10 mouse cellular contexts compared by ENCODE assay signal in the genomic region with DNA sequence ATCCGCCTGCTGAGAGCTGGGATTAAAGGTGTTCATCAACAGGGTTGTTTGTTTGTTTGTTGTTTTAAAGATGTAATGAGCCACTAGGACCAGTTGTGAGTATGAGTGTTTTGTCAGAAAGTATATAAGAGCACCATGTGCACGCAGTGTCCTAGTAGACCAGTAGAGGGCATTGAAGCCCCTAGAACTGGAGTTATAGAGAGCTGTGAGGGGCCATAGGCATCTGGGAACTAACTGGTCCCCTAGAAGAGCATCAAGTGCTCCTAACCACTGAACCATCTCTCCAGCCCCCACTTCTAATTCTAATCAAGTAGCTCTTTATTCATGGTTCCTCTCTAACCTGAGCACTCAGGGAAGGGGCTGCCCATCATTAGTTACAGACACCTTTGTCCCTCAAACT. TPM values are rescaled to one million over a fixed set of nuclear protein-coding genes. Genes with fewer than 3 reads are reported as not detected.
A peak's percentile ranks its signal among the peaks of the same experiment; 100 is the strongest.
DNase-seq lines count a peak whose midpoint lies in the region; ATAC-seq and TF ChIP-seq lines count a peak whose summit lies in the region.
"Had no signal": no experiment of that assay in that cellular context is flagged by ENCODE, and none has a peak within 500 bp of the region (broad histone marks: within the 10 kb centered on the region; RNA-seq: fewer than 3 reads in every experiment).

No protein-coding gene starts in this region.

- no peak for ATAC-seq in intestine, postnatal 0 days
- no peak for ATAC-seq in intestine, embryonic 16.5 days
- ATAC-seq in liver, postnatal 0 days, result no peak
- ATAC-seq in frontal cortex, adult (ENCODE audit: low TSS enrichment), result no peak
- ATAC-seq: midbrain, embryonic 13.5 days had no signal

- intact Hi-C loops in left cerebral cortex, postnatal 10 days (cut with DNase I), result loop anchor here (5.0 kb wide), 1 partner anchor 87 kb away; no protein-coding TSS in a partner anchor

- no peak overlapping the region for H3K4me2 ChIP-seq in intestine, postnatal 0 days (replicated peaks; ENCODE audit: low read depth)
- H3K4me2 ChIP-seq in intestine, embryonic 16.5 days (ENCODE audit: low read depth, low read length), result no peak overlapping the region
- H3K4me2 ChIP-seq in liver, postnatal 0 days (ENCODE audit: low read depth, low read length), result no peak overlapping the region
- H3K4me2 ChIP-seq: midbrain, embryonic 13.5 days had no signal

- H3K27ac ChIP-seq in intestine, postnatal 0 days (ENCODE audit: low read depth, low read length), result no peak overlapping the region
- no peak overlapping the region for H3K27ac ChIP-seq in intestine, embryonic 16.5 days (ENCODE audit: low read length)
- no peak overlapping the region for H3K27ac ChIP-seq in liver, postnatal 0 days (ENCODE audit: low read depth)
- H3K27ac ChIP-seq: midbrain, embryonic 13.5 days had no signal

- DNase-seq in B cell, adult 2 months, result peak; percentile 25 to 28
- peak; percentile 44 for DNase-seq in R1 (ENCODE audit: low read depth, low spot score)
- DNase-seq in liver, postnatal 0 days, result no peak
- no peak for DNase-seq in left cerebral cortex, postnatal 10 days (ENCODE audit: extremely low spot score in 1 of 2, low spot score in 2 of 2)
- DNase-seq in ovary, postnatal 14 days (ENCODE audit: low spot score), result no peak
- DNase-seq: heart, postnatal 36 days had no signal

- peak; percentile 66 for TF ChIP-seq CTCF in intestine, postnatal 0 days (IDR thresholded peaks at IDR 0.05; ENCODE audit: low read depth)
- peak; percentile 70 for TF ChIP-seq CTCF in liver, postnatal 0 days (IDR thresholded peaks at IDR 0.05; ENCODE audit: low read depth)

- H3K4me3 ChIP-seq in intestine, postnatal 0 days (ENCODE audit: low read depth, low read length), result no peak overlapping the region
- no peak overlapping the region for H3K4me3 ChIP-seq in intestine, embryonic 16.5 days (ENCODE audit: low read length)
- no peak overlapping the region for H3K4me3 ChIP-seq in liver, postnatal 0 days (ENCODE audit: low read depth, low read length)
- H3K4me3 ChIP-seq: midbrain, embryonic 13.5 days had no signal

- H3K27me3 ChIP-seq in intestine, postnatal 0 days (replicated peaks; ENCODE audit: control insufficient read depth, insufficient read depth, low read length), result no peaks in the 10 kb centered on the region
- no peaks in the 10 kb centered on the region for H3K27me3 ChIP-seq in intestine, embryonic 16.5 days (replicated peaks; ENCODE audit: control insufficient read depth, insufficient read depth, low read length)
- H3K27me3 ChIP-seq in liver, postnatal 0 days (ENCODE audit: insufficient read depth, low read length), result no peaks in the 10 kb centered on the region
- H3K27me3 ChIP-seq: midbrain, embryonic 13.5 days had no signal

- H3K9me3 ChIP-seq in intestine, postnatal 0 days (ENCODE audit: control insufficient read depth), result no peaks in the 10 kb centered on the region
- no peaks in the 10 kb centered on the region for H3K9me3 ChIP-seq in intestine, embryonic 16.5 days (ENCODE audit: control insufficient read depth, low read length)
- no peaks in the 10 kb centered on the region for H3K9me3 ChIP-seq in liver, postnatal 0 days (ENCODE audit: low read length)
- H3K9me3 ChIP-seq: midbrain, embryonic 13.5 days had no signal

- TF ChIP-seq EP300 in liver, postnatal 0 days (IDR thresholded peaks at IDR 0.05; ENCODE audit: low read depth), result no peak

- peaks cover 63% of the 10 kb centered on the region for H3K36me3 ChIP-seq in intestine, postnatal 0 days (ENCODE audit: control insufficient read depth, insufficient read depth)
- peaks cover 10% of the 10 kb centered on the region; the same call in 1 of the 2 replicates for H3K36me3 ChIP-seq in intestine, embryonic 16.5 days (ENCODE audit: control insufficient read depth, insufficient read depth, low read length)
- H3K36me3 ChIP-seq in liver, postnatal 0 days (replicated peaks; ENCODE audit: insufficient read depth, low read length), result peaks cover 48% of the 10 kb centered on the region

- H3K4me1 ChIP-seq in intestine, postnatal 0 days (replicated peaks; ENCODE audit: control insufficient read depth, insufficient read depth, low read length), result no peaks in the 10 kb centered on the region
- no peaks in the 10 kb centered on the region for H3K4me1 ChIP-seq in intestine, embryonic 16.5 days (ENCODE audit: control insufficient read depth, insufficient read depth, low read length)
- no peaks in the 10 kb centered on the region; the same call in 1 of the 2 replicates for H3K4me1 ChIP-seq in liver, postnatal 0 days (ENCODE audit: insufficient read depth)

- no peak overlapping the region for H3K9ac ChIP-seq in intestine, postnatal 0 days (ENCODE audit: low read depth, low read length)
- H3K9ac ChIP-seq in intestine, embryonic 16.5 days (ENCODE audit: low read depth, low read length), result no peak overlapping the region
- H3K9ac ChIP-seq in liver, postnatal 0 days (replicated peaks), result no peak overlapping the region
- H3K9ac ChIP-seq: midbrain, embryonic 13.5 days had no signal

- WGBS in intestine, postnatal 0 days, result 82% methylated on average over 2 of the region's 2 CpGs
- 82% methylated on average over 2 of the region's 2 CpGs for WGBS in intestine, embryonic 16.5 days
- 76% methylated on average over 2 of the region's 2 CpGs for WGBS in liver, postnatal 0 days (ENCODE audit: insufficient replicate concordance)

RNA-seq across cellular contexts. Expression of a gene that starts 13.9 kb away (rescaled TPM):
- polyA plus RNA-seq in intestine, postnatal 0 days (2015; fragmentation: Nextera tagmentation; extraction: Ambion mirVana), result 100 and 107 TPM in 2 replicates
- 88.4 and 93.4 TPM in 2 replicates for polyA plus RNA-seq in intestine, embryonic 16.5 days (2015; fragmentation: Nextera tagmentation; extraction: Ambion mirVana)
- polyA plus RNA-seq in liver, postnatal 0 days (2015; fragmentation: Nextera tagmentation; extraction: Ambion mirVana), result 29.7 and 30.0 TPM in 2 replicates
- total RNA-seq in left cerebral cortex, postnatal 10 days (2021), result 10 to 100 TPM; 27.3 to 30.1 TPM

RNA-seq across cellular contexts. Expression of a gene that starts 14.0 kb away (rescaled TPM):
- 104 and 119 TPM in 2 replicates for polyA plus RNA-seq in intestine, postnatal 0 days (2015; fragmentation: Nextera tagmentation; extraction: Ambion mirVana)
- polyA plus RNA-seq in intestine, embryonic 16.5 days (2015; fragmentation: Nextera tagmentation; extraction: Ambion mirVana), result 142 and 150 TPM in 2 replicates
- 97.5 and 99.9 TPM in 2 replicates for polyA plus RNA-seq in liver, postnatal 0 days (2015; fragmentation: Nextera tagmentation; extraction: Ambion mirVana)
- total RNA-seq in left cerebral cortex, postnatal 10 days (2021), result 10 to 100 TPM; 47.4 to 51.2 TPM

Comparison
In these comparisons a context has a peak if more than half of its experiments do, and no peak if none do; other contexts are left out.
1. DNase-seq: peak in B cell, adult 2 months (2 of 2) and R1 (single experiment); none in liver, postnatal 0 days (single experiment), left cerebral cortex, postnatal 10 days (0 of 2) and ovary, postnatal 14 days (single experiment).